Mouse (Mus musculus) heart, embryonic 16.5 days (tissue): Measurements from ENCODE around the gene Sfrp2. TPM values are rescaled to one million over a fixed set of nuclear protein-coding genes. Genes with fewer than 3 reads are reported as not detected.

Experiments
- ATAC-seq: fragments of 200-750 bp; cut with Nextera tagmentation; replicated peaks from 2 replicates; pipeline ENCODE4 v1.8.0; 2017; ENCODE audit warnings: moderate number of reproducible peaks; ENCODE audit not compliant: insufficient read depth, low FRiP score; ENCODE audit errors: extremely low read depth
- H3K27ac ChIP-seq: fragments of 300-500 bp; sonication (generic); 2 replicates; pipeline ENCODE4 v1.5.1; 2014; ENCODE audit warnings: mild to moderate bottlenecking, low read length, control low read depth, moderate library complexity
- H3K27me3 ChIP-seq: fragments of 300-500 bp; sonication (generic); 2 replicates; pipeline ENCODE4 v1.6.1; 2014; ENCODE audit warnings: low read length, mixed read lengths; ENCODE audit not compliant: control insufficient read depth, insufficient read depth
- H3K36me3 ChIP-seq: fragments of 300-500 bp; sonication (generic); 2 replicates; pipeline ENCODE4 v1.6.1; 2014; ENCODE audit not compliant: control insufficient read depth, insufficient read depth
- H3K4me1 ChIP-seq: fragments of 300-500 bp; sonication (generic); 2 replicates; pipeline ENCODE4 v1.6.1; 2014; ENCODE audit warnings: low read length, mixed read lengths; ENCODE audit not compliant: control insufficient read depth, insufficient read depth
- H3K4me2 ChIP-seq: fragments of 300-500 bp; sonication (generic); 2 replicates; pipeline ENCODE4 v1.6.1; 2014; ENCODE audit warnings: low read depth, mild to moderate bottlenecking, control low read depth, low read length
- H3K4me3 ChIP-seq: fragments of 300-500 bp; sonication (generic); 2 replicates; pipeline ENCODE4 v1.5.1; 2014; ENCODE audit warnings: mild to moderate bottlenecking, control low read depth, low read length
- H3K9ac ChIP-seq: fragments of 300-500 bp; sonication (generic); 2 replicates; pipeline ENCODE4 v1.6.1; 2014; ENCODE audit warnings: low read length, control low read depth
- H3K9me3 ChIP-seq: fragments of 300-500 bp; sonication (generic); replicated peaks from 2 replicates; pipeline ENCODE4 v1.6.1; 2016; ENCODE audit warnings: low read length; ENCODE audit not compliant: control insufficient read depth
- WGBS: fragments of 180-500 bp; shearing (Covaris S2); extraction: QIAGEN DNeasy Blood & Tissue Kit; methylation state at CpG from one replicate; pipeline ENCODE4 v1.1.7; 2014; 5-methylcytosine and 5-hydroxymethylcytosine counted together
- polyA plus RNA-seq: library from polyadenylated mRNA; unstranded; fragments of >200 nt; fragmentation: Nextera tagmentation; extraction: Ambion mirVana; gene quantifications from 2 replicates; pipeline ENCODE4 v1.2.1, GENCODE M21; 2015

Gene Sfrp2
- polyA plus RNA-seq, 1 experiment from 2014 or later, result 142 TPM

DNA sequence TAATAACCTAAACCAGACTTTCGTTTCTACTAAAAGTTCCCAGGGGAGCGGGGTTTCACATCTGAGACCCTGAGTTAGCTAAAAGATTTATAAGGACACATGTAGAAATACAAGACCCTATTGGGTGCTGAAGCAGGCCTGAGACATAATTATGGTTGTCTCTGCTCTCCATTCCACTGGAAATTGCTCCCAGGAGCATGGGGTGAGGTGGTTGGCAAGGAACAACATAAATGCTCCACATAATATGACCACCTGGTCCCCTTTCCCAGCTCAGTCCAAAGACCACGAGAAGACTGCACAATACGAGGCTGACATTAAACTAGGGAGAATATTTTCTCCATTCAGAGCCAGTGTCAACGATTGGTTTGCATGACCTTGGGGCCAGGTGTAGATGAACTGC is 18.2 kb upstream of the Sfrp2 start:
- Histone ChIP-seq H3K36me3 (no peaks in the 10 kb centered on the region), H3K9ac (no peak overlapping the region), H3K27me3 (no peaks in the 10 kb centered on the region), H3K4me2 (no peak overlapping the region), H3K4me1 (no peaks in the 10 kb centered on the region), H3K27ac (no peak overlapping the region), H3K9me3 (no peaks in the 10 kb centered on the region), H3K4me3 (no peak overlapping the region)
- no peak for ATAC-seq
- WGBS, result 78% methylated on average over 5 of the region's 5 CpGs

DNA sequence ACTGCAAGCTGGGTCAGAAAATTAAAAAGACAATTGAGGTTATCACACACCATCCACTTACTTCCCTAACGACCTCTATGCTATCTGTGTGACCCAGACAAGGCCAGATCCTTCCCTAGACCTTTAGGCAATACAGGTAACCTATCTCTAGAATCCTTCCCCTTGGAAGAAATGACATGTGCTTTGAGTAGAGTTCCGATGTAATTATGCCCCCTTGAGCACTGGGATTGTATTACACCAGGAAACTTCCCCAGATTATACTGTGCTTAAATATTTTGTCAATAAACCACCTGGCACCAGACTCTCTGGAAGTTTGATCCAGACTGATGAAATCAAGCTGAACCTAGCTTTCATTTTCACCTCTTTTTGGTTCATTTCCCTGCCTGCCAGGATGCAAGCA is 14.5 kb upstream of the Sfrp2 start:
- Histone ChIP-seq H3K9ac (no peak overlapping the region), H3K27ac (no peak overlapping the region), H3K4me1 (no peaks in the 10 kb centered on the region), H3K4me2 (no peak overlapping the region), H3K27me3 (no peaks in the 10 kb centered on the region), H3K9me3 (no peaks in the 10 kb centered on the region), H3K36me3 (no peaks in the 10 kb centered on the region), H3K4me3 (no peak overlapping the region)
- no peak for ATAC-seq
- 36% methylated on average over 2 of the region's 2 CpGs for WGBS

DNA sequence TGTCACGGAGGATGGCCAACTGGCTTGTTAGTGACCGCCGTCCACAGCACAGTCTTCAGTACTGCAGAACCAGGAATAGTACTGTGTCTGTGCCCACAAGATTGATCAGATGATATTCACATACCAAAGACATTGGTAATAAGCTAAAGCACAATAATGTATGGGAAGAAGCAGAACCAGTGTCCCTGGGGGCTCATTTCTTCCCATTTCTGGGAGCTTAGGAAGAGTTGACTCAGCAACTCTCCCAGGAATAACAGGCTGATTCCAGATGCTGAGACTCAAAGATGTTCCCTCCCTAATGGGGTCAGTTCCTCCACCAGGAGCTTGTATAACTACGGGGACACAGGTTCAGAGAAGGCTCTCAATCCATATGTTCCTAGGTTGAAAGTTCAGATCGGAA is 13.9 kb upstream of the Sfrp2 start:
- ATAC-seq, result no peak
- no peak overlapping the region for H3K4me3 ChIP-seq
- 86% methylated on average over 5 of the region's 5 CpGs for WGBS
- no peak overlapping the region for H3K9ac ChIP-seq
- H3K4me2 ChIP-seq, result no peak overlapping the region
- no peak overlapping the region for H3K27ac ChIP-seq
- no peaks in the 10 kb centered on the region for H3K4me1 ChIP-seq
- no peaks in the 10 kb centered on the region for H3K27me3 ChIP-seq
- no peaks in the 10 kb centered on the region for H3K36me3 ChIP-seq
- no peaks in the 10 kb centered on the region for H3K9me3 ChIP-seq

DNA sequence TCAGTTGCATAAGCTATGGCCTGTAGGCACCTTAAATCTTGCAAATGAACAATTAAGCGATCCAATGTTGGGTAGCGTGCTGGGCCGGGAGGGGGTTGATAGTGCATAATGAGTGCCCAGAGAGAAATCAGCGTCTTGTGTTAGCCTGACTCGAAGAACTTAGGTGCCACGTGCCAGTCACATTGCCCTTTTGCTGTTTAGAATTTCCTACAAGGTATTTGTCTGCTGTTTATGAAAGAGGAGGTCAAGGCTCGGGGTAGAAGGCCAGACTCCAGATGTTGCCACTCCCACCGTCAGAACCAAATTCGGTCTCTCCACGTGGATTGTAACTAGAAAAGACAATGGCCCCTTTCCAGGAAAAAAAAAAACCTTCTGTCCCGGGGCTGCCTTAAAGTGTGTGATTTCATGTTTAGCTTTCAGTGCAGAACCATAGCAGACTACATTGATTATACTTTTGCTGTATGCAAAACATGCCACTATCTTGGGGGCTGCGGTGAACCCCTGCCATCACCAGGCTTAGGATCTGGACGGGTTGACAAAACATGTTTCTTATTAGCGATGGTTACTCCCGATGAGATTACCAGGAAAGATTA is 11.0 kb upstream of the Sfrp2 start:
- H3K27me3 ChIP-seq, result no peaks in the 10 kb centered on the region
- ATAC-seq, result no peak
- H3K4me1 ChIP-seq, result no peaks in the 10 kb centered on the region
- H3K9ac ChIP-seq, result no peak overlapping the region
- H3K36me3 ChIP-seq, result no peaks in the 10 kb centered on the region
- no peak overlapping the region for H3K4me2 ChIP-seq
- no peaks in the 10 kb centered on the region for H3K9me3 ChIP-seq
- no peak overlapping the region for H3K4me3 ChIP-seq
- H3K27ac ChIP-seq, result no peak overlapping the region
- WGBS, result 77% methylated on average over 15 of the region's 15 CpGs

DNA sequence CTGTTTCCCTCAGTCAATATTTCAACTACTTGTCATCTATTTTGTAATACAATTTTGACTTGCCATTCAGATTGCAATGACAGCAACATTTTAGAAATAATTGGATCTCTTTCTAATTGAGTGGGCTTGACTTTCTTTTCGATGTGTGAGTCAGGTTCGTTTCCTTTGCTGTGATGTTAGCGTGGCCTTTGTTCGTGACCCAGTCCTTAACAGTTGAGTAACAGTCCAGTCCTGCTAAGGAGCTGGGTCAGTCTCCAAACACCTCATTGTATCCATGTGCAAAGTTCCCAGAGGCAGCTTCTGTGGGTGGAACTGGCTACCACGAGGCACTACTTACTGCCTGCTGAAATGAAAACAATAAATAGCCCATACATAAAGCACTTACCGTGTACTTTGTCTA is 10.5 kb upstream of the Sfrp2 start:
- Histone ChIP-seq H3K9me3 (no peaks in the 10 kb centered on the region), H3K4me3 (no peak overlapping the region), H3K36me3 (no peaks in the 10 kb centered on the region), H3K4me2 (no peak overlapping the region), H3K27ac (no peak overlapping the region), H3K9ac (no peak overlapping the region), H3K4me1 (no peaks in the 10 kb centered on the region), H3K27me3 (peaks cover 2% of the 10 kb centered on the region; the same call in 1 of the 2 replicates)
- WGBS, result 81% methylated on average over 6 of the region's 6 CpGs
- ATAC-seq, result no peak

DNA sequence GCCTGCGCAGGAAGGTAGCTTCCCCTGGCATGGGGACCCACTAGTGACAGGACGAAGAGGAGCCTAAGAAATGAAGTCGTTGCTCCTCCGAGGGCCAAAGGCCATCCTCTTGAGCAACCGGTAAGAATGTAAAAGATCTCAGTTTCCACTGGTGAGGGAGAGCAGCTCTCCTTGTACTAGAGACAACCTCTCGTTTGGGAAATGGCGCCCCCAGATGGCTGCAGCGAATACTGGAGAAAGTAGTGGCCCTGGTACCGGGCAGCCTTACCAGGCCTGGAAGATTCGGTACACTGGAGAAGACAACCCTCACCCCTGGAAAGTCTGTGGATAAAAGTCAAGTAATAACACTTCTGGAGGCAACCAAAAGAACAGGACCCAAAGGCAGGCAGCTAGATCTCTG is 3.8 kb upstream of the Sfrp2 start:
- no peak for ATAC-seq
- Histone ChIP-seq H3K36me3 (no peaks in the 10 kb centered on the region), H3K9ac (no peak overlapping the region), H3K4me2 (no peak overlapping the region), H3K4me1 (peaks cover 13% of the 10 kb centered on the region), H3K27ac (no peak overlapping the region), H3K9me3 (no peaks in the 10 kb centered on the region), H3K27me3 (peaks cover 53% of the 10 kb centered on the region), H3K4me3 (no peak overlapping the region)
- WGBS, result 66% methylated on average over 10 of the region's 10 CpGs

DNA sequence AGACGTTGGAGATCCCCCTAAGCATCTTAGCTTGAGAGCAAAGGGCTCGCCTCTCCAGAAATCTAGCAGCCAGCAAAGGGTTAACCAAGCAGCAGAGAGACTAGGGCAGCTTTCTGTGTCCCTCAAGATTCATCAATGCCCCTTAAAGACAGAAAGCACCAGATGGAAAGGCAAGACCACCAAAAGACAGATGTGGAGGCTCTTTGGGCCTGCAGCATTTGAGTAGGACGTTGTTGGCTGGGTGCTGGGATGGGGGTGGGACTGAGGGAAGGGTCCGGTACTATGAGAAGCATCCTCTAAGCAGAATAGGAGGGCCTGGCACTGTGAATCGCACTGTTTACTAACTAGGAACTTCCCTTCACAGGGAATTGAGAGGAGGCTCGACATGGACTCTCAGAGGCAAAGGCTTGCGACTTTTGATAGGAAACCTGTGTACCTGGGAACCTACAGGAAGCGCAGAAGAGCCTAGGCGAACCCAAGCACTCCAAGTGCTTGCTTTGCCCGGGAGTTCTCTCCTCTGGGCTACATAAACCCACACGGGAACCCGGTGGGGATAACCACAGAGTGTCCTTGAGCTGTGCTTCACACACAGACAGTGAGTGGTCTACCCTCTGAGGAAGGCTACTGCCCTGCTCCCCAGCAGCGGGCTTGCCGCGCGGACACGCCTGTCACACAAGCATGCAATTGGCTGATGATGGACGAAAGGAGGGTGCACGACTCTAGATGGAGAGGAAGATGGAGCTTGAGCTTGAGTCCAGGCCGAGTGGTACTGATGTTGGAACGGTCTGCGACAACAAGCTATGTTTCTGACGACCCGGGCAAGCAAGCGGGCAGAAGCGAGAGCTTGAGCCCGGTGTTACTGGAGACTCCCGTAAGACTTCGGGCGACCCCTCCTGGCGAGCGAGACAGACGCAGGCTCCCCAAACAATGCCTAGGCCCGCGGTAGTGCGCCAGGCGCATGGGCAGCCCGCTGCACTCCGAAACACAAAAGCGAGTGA is 2.3 kb upstream of the Sfrp2 start:
- 8% methylated on average over 40 of the region's 40 CpGs for WGBS
- Histone ChIP-seq H3K27ac (no peak overlapping the region), H3K4me2 (peak overlapping the region; percentile 79), H3K36me3 (no peaks in the 10 kb centered on the region), H3K4me3 (peak overlapping the region; percentile 55), H3K4me1 (peaks cover 13% of the 10 kb centered on the region), H3K9ac (peak overlapping the region; percentile 63), H3K27me3 (peaks cover 65% of the 10 kb centered on the region), H3K9me3 (no peaks in the 10 kb centered on the region)
- ATAC-seq, result peak; percentile 70

DNA sequence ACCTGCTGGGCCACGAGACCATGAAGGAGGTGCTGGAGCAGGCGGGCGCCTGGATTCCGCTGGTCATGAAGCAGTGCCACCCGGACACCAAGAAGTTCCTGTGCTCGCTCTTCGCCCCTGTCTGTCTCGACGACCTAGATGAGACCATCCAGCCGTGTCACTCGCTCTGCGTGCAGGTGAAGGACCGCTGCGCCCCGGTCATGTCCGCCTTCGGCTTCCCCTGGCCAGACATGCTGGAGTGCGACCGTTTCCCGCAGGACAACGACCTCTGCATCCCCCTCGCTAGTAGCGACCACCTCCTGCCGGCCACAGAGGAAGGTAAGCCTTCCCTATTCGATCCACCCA is 577 bp downstream of the Sfrp2 start:
- H3K27ac ChIP-seq, result peak overlapping the region; percentile 1
- no peaks in the 10 kb centered on the region for H3K36me3 ChIP-seq
- 0 out of 2 replicates have a peak, but pooled peaks have one; percentile 6 for ATAC-seq
- 1% methylated on average over 25 of the region's 25 CpGs for WGBS
- peaks cover 13% of the 10 kb centered on the region for H3K4me1 ChIP-seq
- peak overlapping the region; percentile 60 for H3K9ac ChIP-seq
- H3K9me3 ChIP-seq, result no peaks in the 10 kb centered on the region
- H3K4me3 ChIP-seq, result peak overlapping the region; percentile 69
- peak overlapping the region; percentile 100 for H3K4me2 ChIP-seq
- H3K27me3 ChIP-seq, result peaks cover 57% of the 10 kb centered on the region

DNA sequence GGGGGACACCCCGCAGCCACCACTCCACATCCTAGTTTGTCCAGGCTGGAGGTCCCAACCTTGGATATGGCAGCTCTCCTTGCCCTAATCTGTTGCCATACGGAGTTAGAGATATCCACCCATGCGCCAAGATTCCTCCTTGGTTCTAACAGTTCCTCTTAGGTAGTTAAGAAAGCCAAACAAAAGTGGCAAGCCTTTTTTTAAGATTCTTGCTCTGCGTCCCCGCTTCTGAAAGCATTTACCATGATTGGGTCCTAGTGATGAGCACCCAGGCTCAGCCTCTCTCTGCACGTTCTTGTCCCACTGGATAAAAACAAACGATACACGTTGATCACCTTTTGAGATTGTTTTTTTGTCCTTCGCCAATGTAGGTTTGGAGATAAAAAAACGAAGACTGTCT is 1.0 kb downstream of the Sfrp2 start:
- ATAC-seq, result no peak
- H3K27me3 ChIP-seq, result peaks cover 54% of the 10 kb centered on the region

More for the DNA sequence above, 1.0 kb downstream of the Sfrp2 start:
- peak overlapping the region; percentile 60 for H3K9ac ChIP-seq
- no peaks in the 10 kb centered on the region for H3K9me3 ChIP-seq
- WGBS, result 22% methylated on average over 10 of the region's 10 CpGs
- H3K27ac ChIP-seq, result no peak overlapping the region
- H3K4me1 ChIP-seq, result peaks cover 13% of the 10 kb centered on the region
- H3K4me2 ChIP-seq, result peak overlapping the region; percentile 100
- H3K4me3 ChIP-seq, result peak overlapping the region; percentile 69
- no peaks in the 10 kb centered on the region for H3K36me3 ChIP-seq
